Mouse (Mus musculus): ENCODE measurements around the gene Pigt. TPM values are rescaled to one million over a fixed set of nuclear protein-coding genes. Genes with fewer than 3 reads are reported as not detected.

The Pigt gene
- total RNA-seq, 2 experiments from 2014 or later: 63.3 to 93.6 TPM

- DNase-seq (ENCODE audit: low spot score in 2 of 2): peak in 1 of 2 experiments; percentile 49
These were observed 11.6 kb upstream of the Pigt start, which contains the start of gene Dbndd2 for GRCm38 (mm10) chr2:164485681-164486257. TSS of gene Dbndd2 (plus strand) at chr2:164486106.

- peak; percentile 52 to 73 for DNase-seq (ENCODE audit: low spot score in 2 of 2)
These were observed 10.8 kb upstream of the Pigt start for GRCm38 (mm10) chr2:164486258-164487114.

GRCm38 (mm10) chr2:164487115-164487527 is 10.2 kb upstream of the Pigt start:
- no peak for DNase-seq (ENCODE audit: low spot score in 2 of 2)

- DNase-seq (ENCODE audit: low spot score in 2 of 2): no peak
These were observed 9.5 kb upstream of the Pigt start for GRCm38 (mm10) chr2:164487812-164488211.

- no peak for DNase-seq (ENCODE audit: low spot score in 2 of 2)
These were observed 3.2 kb upstream of the Pigt start for GRCm38 (mm10) chr2:164494126-164494525.

- no peak for DNase-seq (ENCODE audit: low spot score in 2 of 2)
These were observed 989 bp upstream of the Pigt start for GRCm38 (mm10) chr2:164496331-164496730.

- no peak for DNase-seq (ENCODE audit: low spot score in 2 of 2)
These were observed 460 bp downstream of the Pigt start for GRCm38 (mm10) chr2:164497691-164498268.

- no peak for DNase-seq (ENCODE audit: low spot score in 2 of 2)
These were observed 2.0 kb downstream of the Pigt start for GRCm38 (mm10) chr2:164499317-164499716.

- DNase-seq (ENCODE audit: low spot score in 2 of 2): peak in 1 of 2 experiments; percentile 51
These were observed 3.2 kb downstream of the Pigt start for GRCm38 (mm10) chr2:164500511-164500910.

GRCm38 (mm10) chr2:164504919-164505318 is 7.6 kb downstream of the Pigt start:
- no peak for DNase-seq (ENCODE audit: low spot score in 2 of 2)

GRCm38 (mm10) chr2:164505619-164506347 is 8.5 kb downstream of the Pigt start:
- no peak for DNase-seq (ENCODE audit: low spot score in 2 of 2)

- DNase-seq (ENCODE audit: low spot score in 2 of 2): no peak
These were observed 10.5 kb downstream of the Pigt start for GRCm38 (mm10) chr2:164507811-164508210.

- DNase-seq (ENCODE audit: low spot score in 2 of 2): no peak
These were observed 13.4 kb downstream of the Pigt start for GRCm38 (mm10) chr2:164510621-164511190.

- no peak for DNase-seq (ENCODE audit: low spot score in 2 of 2)
These were observed 15.0 kb downstream of the Pigt start for GRCm38 (mm10) chr2:164512121-164512909.

- peak in 1 of 2 experiments; percentile 33 for DNase-seq (ENCODE audit: low spot score in 2 of 2)
These were observed 16.1 kb downstream of the Pigt start for GRCm38 (mm10) chr2:164513389-164513788.

- DNase-seq (ENCODE audit: low spot score in 2 of 2): no peak
These were observed 17.6 kb downstream of the Pigt start for GRCm38 (mm10) chr2:164514916-164515315.

- DNase-seq (ENCODE audit: low spot score in 2 of 2): no peak
These were observed 18.6 kb downstream of the Pigt start for GRCm38 (mm10) chr2:164515897-164516296.

GRCm38 (mm10) chr2:164516592-164516991 is 19.3 kb downstream of the Pigt start:
- no peak for DNase-seq (ENCODE audit: low spot score in 2 of 2)

GRCm38 (mm10) chr2:164517485-164518221 is 20.3 kb downstream of the Pigt start:
- DNase-seq (ENCODE audit: low spot score in 2 of 2): peak; percentile 68 to 74

Measured in adrenal gland, adult 18-20 months (tissue).